Mouse (Mus musculus): Measurements from ENCODE around the gene Nek1.

DNA sequence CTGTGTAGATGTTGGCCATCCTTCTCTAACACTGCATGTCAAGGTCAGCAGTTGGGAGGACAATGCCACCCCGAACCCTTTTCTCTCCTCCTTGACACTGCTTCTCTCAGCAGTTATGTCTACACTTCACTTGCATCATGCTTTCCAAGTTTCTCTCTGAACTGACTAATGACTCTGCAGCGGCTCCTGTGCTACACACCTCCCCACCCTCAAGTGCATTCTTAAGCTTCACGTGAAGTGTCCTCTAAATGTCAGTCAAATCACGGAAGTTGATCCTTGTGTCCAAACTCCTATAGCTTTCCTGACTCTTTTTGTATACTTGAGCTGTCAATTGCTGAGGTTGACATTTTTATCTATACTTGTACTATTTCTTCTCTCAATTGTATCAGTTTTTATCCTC is 117.5 kb downstream of the Nek1 start:
- TF ChIP-seq CTCF (conservative IDR thresholded peaks at IDR 0.05; ENCODE audit: low read length) (no peak), NANOG (IDR thresholded peaks at IDR 0.05; ENCODE audit: borderline replicate concordance, low read length) (no peak)

Measured in E14TG2a.4 (cell line).